Mouse (Mus musculus) retina, embryonic 14.5 days (tissue): ENCODE measurements around the gene Sept4.

Experiments
- DNase-seq: peaks from one replicate; pipeline ENCODE4 v3.0.0-alpha.2; 2015; ENCODE audit warnings: low spot score

Gene Sept4

GRCm38 (mm10) chr11:87568255-87568953 is at the start of gene Sept4:
Sept4 (plus strand) TSS chr11:87568903.
- no peak for DNase-seq

GRCm38 (mm10) chr11:87519260-87519659 is 49.4 kb upstream of the Sept4 start:
- peak; percentile 72 for DNase-seq

- DNase-seq, result no peak
These were observed 45.2 kb upstream of the Sept4 start for GRCm38 (mm10) chr11:87523466-87523865.

- DNase-seq, result no peak
These were observed 44.7 kb upstream of the Sept4 start for GRCm38 (mm10) chr11:87523967-87524366.

- DNase-seq, result no peak
These were observed 43.9 kb upstream of the Sept4 start for GRCm38 (mm10) chr11:87524780-87525179.

GRCm38 (mm10) chr11:87527364-87527763 is 41.3 kb upstream of the Sept4 start:
- DNase-seq, result no peak

- DNase-seq, result no peak
These were observed 40.7 kb upstream of the Sept4 start for GRCm38 (mm10) chr11:87527990-87528389.

- peak; percentile 56 for DNase-seq
These were observed 37.0 kb upstream of the Sept4 start for GRCm38 (mm10) chr11:87531695-87532094.

- DNase-seq, result peak; percentile 17
These were observed 26.4 kb upstream of the Sept4 start for GRCm38 (mm10) chr11:87542285-87542684.

GRCm38 (mm10) chr11:87542906-87543305 is 25.8 kb upstream of the Sept4 start:
- DNase-seq, result no peak

- no peak for DNase-seq
These were observed 15.4 kb upstream of the Sept4 start for GRCm38 (mm10) chr11:87553342-87553741.

GRCm38 (mm10) chr11:87554386-87554785 is 14.3 kb upstream of the Sept4 start:
- DNase-seq, result no peak

- DNase-seq, result peak; percentile 77
These were observed 13.5 kb upstream of the Sept4 start for GRCm38 (mm10) chr11:87555106-87555703.

GRCm38 (mm10) chr11:87561208-87561607 is 7.5 kb upstream of the Sept4 start:
- no peak for DNase-seq

- no peak for DNase-seq
These were observed 2.2 kb upstream of the Sept4 start, which contains the start of gene Gm11492 for GRCm38 (mm10) chr11:87566501-87566900. Gm11492 (plus strand) TSS chr11:87566653.

GRCm38 (mm10) chr11:87570743-87571142 is 2.0 kb downstream of the Sept4 start:
- DNase-seq, result no peak

- DNase-seq, result no peak
These were observed 2.8 kb downstream of the Sept4 start for GRCm38 (mm10) chr11:87571361-87571950.

- peak; percentile 41 for DNase-seq
These were observed 5.0 kb downstream of the Sept4 start for GRCm38 (mm10) chr11:87573751-87574150.

- no peak for DNase-seq
These were observed 5.9 kb downstream of the Sept4 start for GRCm38 (mm10) chr11:87574520-87575180.

GRCm38 (mm10) chr11:87577601-87578248 is 9.0 kb downstream of the Sept4 start:
- DNase-seq, result peak; percentile 39

GRCm38 (mm10) chr11:87578249-87578962 is 9.7 kb downstream of the Sept4 start:
- DNase-seq, result peak; percentile 77
